Mouse (Mus musculus): Measurements from ENCODE around the gene Rad23a. TPM values are rescaled to one million over a fixed set of nuclear protein-coding genes. Genes with fewer than 3 reads are reported as not detected.

Rad23a gene
- total RNA-seq, 2 experiments from 2014 or later = 80.8 to 81.1 TPM

GRCm38 (mm10) chr8:84815547-84815946 lies 24.9 kb downstream of the Rad23a start:
- intact Hi-C loops (cut with DNase I) = no loop called here
- DNase-seq (ENCODE audit: low spot score) = peak; percentile 87

- no peak for DNase-seq (ENCODE audit: low spot score)
- intact Hi-C loops (cut with DNase I) = no loop called here
Measured at GRCm38 (mm10) chr8:84814555-84815441, 25.7 kb downstream of the Rad23a start.

GRCm38 (mm10) chr8:84814240-84814554 lies 26.3 kb downstream of the Rad23a start:
- no peak for DNase-seq (ENCODE audit: low spot score)
- intact Hi-C loops (cut with DNase I) = no loop called here

- intact Hi-C loops (cut with DNase I) = loop anchor here (1.0 to 2.0 kb wide), 3 partner anchors 105 to 221 kb away; no protein-coding TSS in a partner anchor
- no peak for DNase-seq (ENCODE audit: low spot score)
Measured at GRCm38 (mm10) chr8:84813830-84814229, 26.6 kb downstream of the Rad23a start.

- intact Hi-C loops (cut with DNase I) = loop anchor here (1.0 to 2.0 kb wide), 3 partner anchors 104 to 220 kb away; no protein-coding TSS in a partner anchor
- DNase-seq (ENCODE audit: low spot score) = peak; percentile 54
Measured at GRCm38 (mm10) chr8:84813059-84813458, 27.4 kb downstream of the Rad23a start.

GRCm38 (mm10) chr8:84811303-84811702 lies 29.2 kb downstream of the Rad23a start:
- DNase-seq (ENCODE audit: low spot score) = no peak
- intact Hi-C loops (cut with DNase I) = no loop called here

- peak; percentile 81 for DNase-seq (ENCODE audit: low spot score)
- intact Hi-C loops (cut with DNase I) = loop anchor here (1.0 kb wide), 2 partner anchors 52 to 74 kb away; no protein-coding TSS in a partner anchor
Measured at GRCm38 (mm10) chr8:84810896-84811295, 29.6 kb downstream of the Rad23a start.

- DNase-seq (ENCODE audit: low spot score) = no peak
- intact Hi-C loops (cut with DNase I) = loop anchor here (1.0 kb wide), 2 partner anchors 51 to 73 kb away; no protein-coding TSS in a partner anchor
Measured at GRCm38 (mm10) chr8:84809941-84810280, 30.6 kb downstream of the Rad23a start.

- DNase-seq (ENCODE audit: low spot score) = no peak
- intact Hi-C loops (cut with DNase I) = no loop called here
Measured at GRCm38 (mm10) chr8:84809109-84809940, 31.1 kb downstream of the Rad23a start.

- DNase-seq (ENCODE audit: low spot score) = no peak
- intact Hi-C loops (cut with DNase I) = no loop called here
Measured at GRCm38 (mm10) chr8:84806031-84806430, 34.4 kb downstream of the Rad23a start.

- DNase-seq (ENCODE audit: low spot score) = peak; percentile 49
- intact Hi-C loops (cut with DNase I) = no loop called here
Measured at GRCm38 (mm10) chr8:84799999-84800831, 40.2 kb downstream of the Rad23a start, which contains the start of gene Nfix. Nfix (minus strand) TSS chr8:84800344.

- intact Hi-C loops (cut with DNase I) = no loop called here
Measured at GRCm38 (mm10) chr8:84799136-84799931, 41.1 kb downstream of the Rad23a start.

GRCm38 (mm10) chr8:84798446-84799135 lies 41.9 kb downstream of the Rad23a start:
- intact Hi-C loops (cut with DNase I) = no loop called here
- no peak for DNase-seq (ENCODE audit: low spot score)

More at GRCm38 (mm10) chr8:84799136-84799931, 41.1 kb downstream of the Rad23a start:
- no peak for DNase-seq (ENCODE audit: low spot score)

GRCm38 (mm10) chr8:84797971-84798370 lies 42.5 kb downstream of the Rad23a start:
- intact Hi-C loops (cut with DNase I) = no loop called here
- no peak for DNase-seq (ENCODE audit: low spot score)

GRCm38 (mm10) chr8:84797256-84797797 lies 43.1 kb downstream of the Rad23a start:
- no peak for DNase-seq (ENCODE audit: low spot score)
- intact Hi-C loops (cut with DNase I) = no loop called here

- intact Hi-C loops (cut with DNase I) = no loop called here
- DNase-seq (ENCODE audit: low spot score) = no peak
Measured at GRCm38 (mm10) chr8:84794486-84794885, 46.0 kb downstream of the Rad23a start.

- peak; percentile 51 for DNase-seq (ENCODE audit: low spot score)
Measured at GRCm38 (mm10) chr8:84793791-84794485, 46.5 kb downstream of the Rad23a start.

GRCm38 (mm10) chr8:84793134-84793533 lies 47.3 kb downstream of the Rad23a start:
- intact Hi-C loops (cut with DNase I) = no loop called here
- DNase-seq (ENCODE audit: low spot score) = no peak

More at GRCm38 (mm10) chr8:84793791-84794485, 46.5 kb downstream of the Rad23a start:
- intact Hi-C loops (cut with DNase I) = no loop called here
